Mouse (Mus musculus) spleen, adult 2 months (tissue): ENCODE results near the gene Rhox4f.
"Not testable (repeated sequence)": the region's sequence is repeated elsewhere in the genome, so short reads cannot be mapped to it uniquely, and the experiment has no call there.

Source experiments
- CTCF ChIP-seq: fragments of 200-500 bp; IDR thresholded peaks from 2 replicates; pipeline ENCODE4 v1.5.1; 2011; ENCODE audit warnings: mild to moderate bottlenecking, inconsistent platforms; ENCODE audit not compliant: insufficient read depth, insufficient read length, insufficient replicate concordance; ENCODE audit errors: extremely low read depth
- POLR2A ChIP-seq: fragments of 200-500 bp; IDR thresholded peaks from 2 replicates; pipeline ENCODE4 v1.6.1; 2011; ENCODE audit warnings: low read depth, low read length, inconsistent platforms

DNA sequence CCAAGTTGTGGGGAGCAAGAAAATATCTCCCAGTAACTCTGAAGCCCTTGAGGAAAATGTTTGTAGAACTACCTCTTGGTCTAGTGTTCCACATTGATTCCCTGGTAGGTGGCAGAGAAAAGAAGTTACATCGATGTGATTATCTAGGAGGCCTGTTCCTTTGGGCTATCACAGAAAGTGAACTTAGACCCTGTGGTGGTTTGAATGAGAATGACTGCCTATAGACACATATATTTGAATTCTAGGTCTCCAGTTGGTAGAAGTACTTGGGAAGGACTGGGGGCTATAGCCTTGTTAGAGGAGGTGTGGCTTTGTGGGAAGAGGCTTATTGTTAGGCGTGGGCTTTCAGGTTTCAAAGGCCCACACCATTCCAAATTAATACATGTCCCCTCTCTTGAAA lies 21.0 kb upstream of the Rhox4f start, which contains the start of gene Rhox3g:
- not testable (repeated sequence) for TF ChIP-seq CTCF, POLR2A
